Mouse (Mus musculus): ENCODE data around the gene Ppp1r9a. TPM values are rescaled to one million over a fixed set of nuclear protein-coding genes. Genes with fewer than 3 reads are reported as not detected.

Gene Ppp1r9a
- 3.5 TPM for polyA plus RNA-seq (2015; fragmentation: Illumina TruSeq; extraction: RNeasy Lipid Tissue Mini Kit (QIAGEN cat#74804); ENCODE audit: insufficient read depth, low replicate concordance)

DNA sequence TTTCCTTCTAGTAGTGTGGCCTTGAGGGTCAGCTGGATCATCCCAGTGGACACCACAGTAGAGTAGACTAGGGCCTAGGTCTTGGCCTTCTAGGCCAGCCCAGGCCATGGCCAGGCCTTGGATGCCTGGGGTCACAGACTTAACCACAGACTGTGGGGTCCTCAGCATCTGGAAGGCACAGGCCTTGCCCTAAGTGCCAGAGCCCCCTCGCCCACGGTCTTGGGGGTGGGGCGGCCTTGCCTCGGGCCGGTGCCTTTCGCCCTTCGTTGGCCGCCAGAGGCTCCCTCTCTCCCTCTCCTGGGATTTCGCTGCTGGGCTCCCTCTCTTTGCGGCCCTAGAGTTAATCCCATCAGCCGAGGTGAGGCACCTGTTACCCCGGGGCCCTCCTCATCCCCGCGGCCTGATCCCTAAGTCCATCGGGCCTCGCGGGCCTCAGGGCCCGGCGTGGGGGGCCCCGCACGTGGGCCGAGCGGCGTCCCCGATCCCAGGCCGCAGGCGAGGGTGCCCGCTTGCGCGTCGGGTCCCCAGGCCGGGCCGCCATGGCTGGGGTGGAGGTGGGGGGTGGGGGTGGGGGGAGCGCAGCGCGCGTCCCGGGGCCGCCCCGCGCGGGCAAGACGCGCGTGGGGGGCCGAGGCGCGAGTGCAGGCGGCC is at the start of gene Ppp1r9a:
TSS of gene Ppp1r9a (plus strand) at position 244 of the 651 bp plus-strand sequence.

DNA sequence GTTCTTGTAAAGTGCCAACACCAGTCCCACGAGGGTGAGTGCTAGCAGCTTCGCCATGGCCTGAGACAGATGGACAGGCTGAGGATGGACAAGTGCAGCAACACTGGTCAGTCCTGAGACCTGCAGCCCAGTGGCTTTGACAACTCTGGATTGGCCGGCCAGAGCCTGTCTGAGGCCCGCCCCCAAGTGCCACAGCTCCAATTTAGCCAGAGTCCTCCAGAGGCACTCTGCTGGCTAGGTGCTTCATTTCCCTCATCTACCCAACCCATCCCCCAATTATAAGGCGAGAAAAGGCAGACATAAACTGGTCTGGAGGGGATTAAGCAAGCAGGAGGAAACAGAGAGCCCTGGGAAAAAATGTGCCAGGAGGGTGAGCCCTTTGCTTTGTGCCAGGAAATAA is 291.0 kb downstream of the Ppp1r9a start, which contains the start of gene Pon1:
TSS of gene Pon1 (minus strand) at position 254 of the 400 bp plus-strand sequence.

Other genes with a start within 250 kb of the Ppp1r9a start
- 16.6 TPM for gene Sgce, start 155.7 kb upstream of the Ppp1r9a start, polyA plus RNA-seq (2015; fragmentation: Illumina TruSeq; extraction: RNeasy Lipid Tissue Mini Kit (QIAGEN cat#74804); ENCODE audit: insufficient read depth, low replicate concordance)
- gene Peg10, start 155.6 kb upstream of the Ppp1r9a start, polyA plus RNA-seq (2015; fragmentation: Illumina TruSeq; extraction: RNeasy Lipid Tissue Mini Kit (QIAGEN cat#74804); ENCODE audit: insufficient read depth, low replicate concordance), result 0.91 TPM

All from spleen, adult 10 weeks (tissue).